Mouse (Mus musculus) thymus, adult 2 months (tissue): ENCODE data around the gene Zfp462.

Experiments
- CTCF ChIP-seq: fragments of 200-500 bp; IDR thresholded peaks from 2 replicates; pipeline ENCODE4 v1.5.1; 2012; ENCODE audit warnings: mild to moderate bottlenecking, control low read depth, low read length, moderate library complexity, borderline replicate concordance; ENCODE audit not compliant: control insufficient read depth, poor library complexity, insufficient read depth; ENCODE audit errors: extremely low read depth
- POLR2A ChIP-seq: fragments of 200-500 bp; IDR thresholded peaks from 2 replicates; pipeline ENCODE4 v1.6.1; 2012; ENCODE audit warnings: mild to moderate bottlenecking, low read length, control low read depth, moderate library complexity; ENCODE audit not compliant: control insufficient read depth, poor library complexity, insufficient read depth; ENCODE audit errors: extremely low read depth

DNA sequence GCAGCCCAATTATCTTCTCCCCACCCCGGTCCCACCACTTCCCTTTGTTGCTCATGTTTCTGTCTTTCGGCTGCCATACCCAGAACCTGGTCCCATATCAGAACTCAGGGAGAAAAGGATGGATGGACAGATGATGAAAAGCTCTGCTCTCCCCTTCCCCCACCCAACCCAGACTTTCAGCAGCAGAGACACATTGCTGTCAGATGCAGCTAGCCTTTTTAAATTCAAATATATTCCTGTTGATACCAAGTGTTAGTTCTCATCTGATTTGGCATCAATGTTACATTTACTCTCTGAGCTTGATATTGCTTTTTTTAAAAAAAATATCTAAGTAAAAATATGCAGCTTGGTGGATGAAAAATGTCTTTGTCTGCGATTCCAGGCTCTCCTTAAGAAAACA, 143.3 kb downstream of the Zfp462 start:
- TF ChIP-seq POLR2A = no peak
- no peak for TF ChIP-seq CTCF
